Mouse (Mus musculus) cerebellum, adult 11 months (tissue): ENCODE results near the gene Ccl27a.
"Not testable (repeated sequence)": the region's sequence is repeated elsewhere in the genome, so short reads cannot be mapped to it uniquely, and the experiment has no call there.

Source experiments
- DNase-seq: peaks from one replicate; pipeline ENCODE4 v3.0.0; 2022

Ccl27a gene

GRCm38 (mm10) chr4:41774002-41774401 is at the start of gene Ccl27a:
TSS of gene Ccl27a (minus strand) at chr4:41774247.
- peak; percentile 82 for DNase-seq

GRCm38 (mm10) chr4:41783197-41783596 is 9.2 kb upstream of the Ccl27a start:
- DNase-seq, result not testable (repeated sequence)

- DNase-seq, result not testable (repeated sequence)
Measured at GRCm38 (mm10) chr4:41782711-41783110, 8.7 kb upstream of the Ccl27a start.

GRCm38 (mm10) chr4:41781748-41782485 is 7.9 kb upstream of the Ccl27a start:
- not testable (repeated sequence) for DNase-seq

GRCm38 (mm10) chr4:41781271-41781670 is 7.2 kb upstream of the Ccl27a start:
- DNase-seq, result not testable (repeated sequence)

- DNase-seq, result peak; percentile 15
Measured at GRCm38 (mm10) chr4:41775840-41776239, 1.8 kb upstream of the Ccl27a start.

GRCm38 (mm10) chr4:41774506-41774905 is 459 bp upstream of the Ccl27a start:
- not testable (repeated sequence) for DNase-seq

GRCm38 (mm10) chr4:41773502-41773901 is 545 bp downstream of the Ccl27a start:
- DNase-seq, result peak; percentile 66

GRCm38 (mm10) chr4:41772946-41773345 is 1.1 kb downstream of the Ccl27a start:
- not testable (repeated sequence) for DNase-seq

- DNase-seq, result not testable (repeated sequence)
Measured at GRCm38 (mm10) chr4:41767301-41767700, 6.7 kb downstream of the Ccl27a start.

GRCm38 (mm10) chr4:41763176-41763575 is 10.9 kb downstream of the Ccl27a start:
- DNase-seq, result not testable (repeated sequence)

GRCm38 (mm10) chr4:41762688-41763114 is 11.3 kb downstream of the Ccl27a start:
- DNase-seq, result not testable (repeated sequence)

GRCm38 (mm10) chr4:41762099-41762687 is 11.9 kb downstream of the Ccl27a start:
- DNase-seq, result no peak

- DNase-seq, result no peak
Measured at GRCm38 (mm10) chr4:41761680-41762079, 12.4 kb downstream of the Ccl27a start.

- no peak for DNase-seq
Measured at GRCm38 (mm10) chr4:41760911-41761310, 13.1 kb downstream of the Ccl27a start.

GRCm38 (mm10) chr4:41760288-41760721 is 13.7 kb downstream of the Ccl27a start:
- peak; percentile 90 for DNase-seq

GRCm38 (mm10) chr4:41759656-41760287 is 14.3 kb downstream of the Ccl27a start:
- no peak for DNase-seq

- DNase-seq, result no peak
Measured at GRCm38 (mm10) chr4:41759206-41759605, 14.8 kb downstream of the Ccl27a start.

- no peak for DNase-seq
Measured at GRCm38 (mm10) chr4:41758701-41759100, 15.3 kb downstream of the Ccl27a start.

GRCm38 (mm10) chr4:41758021-41758420 is 16.0 kb downstream of the Ccl27a start:
- no peak for DNase-seq

- no peak for DNase-seq
Measured at GRCm38 (mm10) chr4:41757321-41757720, 16.7 kb downstream of the Ccl27a start.

GRCm38 (mm10) chr4:41756440-41756839 is 17.6 kb downstream of the Ccl27a start:
- DNase-seq, result no peak
